Mouse (Mus musculus) heart, embryonic 16.5 days (tissue): ENCODE data around the gene Dok7. TPM values are rescaled to one million over a fixed set of nuclear protein-coding genes. Genes with fewer than 3 reads are reported as not detected.

Experiments
- ATAC-seq: fragments of 200-750 bp; cut with Nextera tagmentation; replicated peaks from 2 replicates; pipeline ENCODE4 v1.8.0; 2017; ENCODE audit warnings: moderate number of reproducible peaks; ENCODE audit not compliant: insufficient read depth, low FRiP score; ENCODE audit errors: extremely low read depth
- H3K27ac ChIP-seq: fragments of 300-500 bp; sonication (generic); 2 replicates; pipeline ENCODE4 v1.5.1; 2014; ENCODE audit warnings: mild to moderate bottlenecking, low read length, control low read depth, moderate library complexity
- H3K27me3 ChIP-seq: fragments of 300-500 bp; sonication (generic); 2 replicates; pipeline ENCODE4 v1.6.1; 2014; ENCODE audit warnings: low read length, mixed read lengths; ENCODE audit not compliant: control insufficient read depth, insufficient read depth
- H3K36me3 ChIP-seq: fragments of 300-500 bp; sonication (generic); 2 replicates; pipeline ENCODE4 v1.6.1; 2014; ENCODE audit not compliant: control insufficient read depth, insufficient read depth
- H3K4me1 ChIP-seq: fragments of 300-500 bp; sonication (generic); 2 replicates; pipeline ENCODE4 v1.6.1; 2014; ENCODE audit warnings: low read length, mixed read lengths; ENCODE audit not compliant: control insufficient read depth, insufficient read depth
- H3K4me2 ChIP-seq: fragments of 300-500 bp; sonication (generic); 2 replicates; pipeline ENCODE4 v1.6.1; 2014; ENCODE audit warnings: low read depth, mild to moderate bottlenecking, control low read depth, low read length
- H3K4me3 ChIP-seq: fragments of 300-500 bp; sonication (generic); 2 replicates; pipeline ENCODE4 v1.5.1; 2014; ENCODE audit warnings: mild to moderate bottlenecking, control low read depth, low read length
- H3K9ac ChIP-seq: fragments of 300-500 bp; sonication (generic); 2 replicates; pipeline ENCODE4 v1.6.1; 2014; ENCODE audit warnings: low read length, control low read depth
- H3K9me3 ChIP-seq: fragments of 300-500 bp; sonication (generic); replicated peaks from 2 replicates; pipeline ENCODE4 v1.6.1; 2016; ENCODE audit warnings: low read length; ENCODE audit not compliant: control insufficient read depth
- WGBS: fragments of 180-500 bp; shearing (Covaris S2); extraction: QIAGEN DNeasy Blood & Tissue Kit; methylation state at CpG from one replicate; pipeline ENCODE4 v1.1.7; 2014; 5-methylcytosine and 5-hydroxymethylcytosine counted together
- microRNA-seq: library from miRNA; unstranded; fragments of <30 nt; microRNA quantifications from one replicate; pipeline ENCODE4, GENCODE M21; 2017
- polyA plus RNA-seq: library from polyadenylated mRNA; unstranded; fragments of >200 nt; fragmentation: Nextera tagmentation; extraction: Ambion mirVana; gene quantifications from 2 replicates; pipeline ENCODE4 v1.2.1, GENCODE M21; 2015

The Dok7 gene
- polyA plus RNA-seq, 1 experiment from 2014 or later = 14.9 TPM

- no peaks in the 10 kb centered on the region for H3K9me3 ChIP-seq
- no peaks in the 10 kb centered on the region for H3K27me3 ChIP-seq
- WGBS = 60% methylated on average over 3 of the region's 3 CpGs
- H3K36me3 ChIP-seq = no peaks in the 10 kb centered on the region
- peaks cover 15% of the 10 kb centered on the region for H3K4me1 ChIP-seq
- no peak for ATAC-seq
- no peak overlapping the region for H3K4me3 ChIP-seq
- no peak overlapping the region for H3K9ac ChIP-seq
- no peak overlapping the region for H3K27ac ChIP-seq
- no peak overlapping the region for H3K4me2 ChIP-seq
Observed at GRCm38 (mm10) chr5:35134286-35134685, 77.7 kb downstream of the Dok7 start.

GRCm38 (mm10) chr5:35135903-35136302 lies 79.3 kb downstream of the Dok7 start:
- Histone ChIP-seq H3K4me1 (peaks cover 15% of the 10 kb centered on the region), H3K27ac (no peak overlapping the region; the same call in 1 of the 2 replicates), H3K9me3 (no peaks in the 10 kb centered on the region), H3K4me2 (no peak overlapping the region), H3K4me3 (no peak overlapping the region), H3K36me3 (no peaks in the 10 kb centered on the region), H3K9ac (no peak overlapping the region), H3K27me3 (no peaks in the 10 kb centered on the region)
- no peak for ATAC-seq
- WGBS = 56% methylated on average over 5 of the region's 5 CpGs

Small RNAs within 50 kb of the gene (microRNA-seq; reads per million reads assigned to microRNA genes)
- 5.5 reads per million, percentile 20 among the genes with 10 or more reads in this experiment for gene Mir3097

Other genes starting within 250 kb of the Dok7 start
- gene Msantd1, start 148.8 kb upstream of the Dok7 start, polyA plus RNA-seq = 0.30 and 0.69 TPM in 2 replicates
- gene Rgs12, start 107.3 kb upstream of the Dok7 start, polyA plus RNA-seq = 30.0 and 34.2 TPM in 2 replicates
- 0.42 and 0.88 TPM in 2 replicates for gene Hgfac, start 15.3 kb upstream of the Dok7 start, polyA plus RNA-seq
- 113 and 131 TPM in 2 replicates for gene Lrpap1, start 49.0 kb downstream of the Dok7 start, polyA plus RNA-seq
- 0.04 TPM in 1 of 2 replicates, not detected in the other for gene Adra2c, start 221.6 kb downstream of the Dok7 start, polyA plus RNA-seq